Mouse (Mus musculus) small intestine, adult 2 months (tissue): ENCODE data around the gene Adam19.

Source experiments
- CTCF ChIP-seq: fragments of 200-500 bp; IDR thresholded peaks from 2 replicates; pipeline ENCODE4 v1.5.1; 2012; ENCODE audit warnings: low read depth, mild to moderate bottlenecking, control low read depth, inconsistent platforms, low read length, moderate library complexity, mixed read lengths; ENCODE audit not compliant: insufficient replicate concordance, insufficient read length; ENCODE audit errors: extremely low read depth
- POLR2A ChIP-seq: fragments of 200-500 bp; IDR thresholded peaks from 2 replicates; pipeline ENCODE4 v1.6.1; 2012; ENCODE audit warnings: low read depth, mild to moderate bottlenecking, control low read depth, inconsistent platforms, low read length, moderate library complexity

- TF ChIP-seq POLR2A = no peak
- no peak for TF ChIP-seq CTCF
Measured at GRCm38 (mm10) chr11:46061776-46062445, 6.1 kb downstream of the Adam19 start.
